Mouse (Mus musculus) liver, embryonic 12.5 days (tissue): Measurements from ENCODE around the gene Gm9958. TPM values are rescaled to one million over a fixed set of nuclear protein-coding genes. Genes with fewer than 3 reads are reported as not detected.

Source experiments
- ATAC-seq: fragments of 200-750 bp; cut with Nextera tagmentation; 2 replicates; pipeline ENCODE4 v1.8.0; 2017; ENCODE audit warnings: moderate number of reproducible peaks, mild to moderate bottlenecking, moderate library complexity
- H3K27ac ChIP-seq: fragments of 300-500 bp; sonication (generic); 2 replicates; pipeline ENCODE4 v1.5.1; 2016; ENCODE audit warnings: mild to moderate bottlenecking
- H3K27me3 ChIP-seq: fragments of 300-500 bp; sonication (generic); replicated peaks from 2 replicates; pipeline ENCODE4 v1.6.1; 2016; ENCODE audit warnings: mild to moderate bottlenecking, moderate library complexity
- H3K36me3 ChIP-seq: fragments of 300-500 bp; sonication (generic); 2 replicates; pipeline ENCODE4 v1.6.1; 2016; ENCODE audit warnings: mild to moderate bottlenecking, moderate library complexity
- H3K4me1 ChIP-seq: fragments of 300-500 bp; sonication (generic); 2 replicates; pipeline ENCODE4 v1.6.1; 2016
- H3K4me2 ChIP-seq: fragments of 300-500 bp; sonication (generic); 2 replicates; pipeline ENCODE4 v1.6.1; 2016; ENCODE audit warnings: mild to moderate bottlenecking, moderate library complexity
- H3K4me3 ChIP-seq: fragments of 300-500 bp; sonication (generic); 2 replicates; pipeline ENCODE4 v1.5.1; 2016; ENCODE audit warnings: mild to moderate bottlenecking, moderate library complexity
- H3K9ac ChIP-seq: fragments of 300-500 bp; sonication (generic); 2 replicates; pipeline ENCODE4 v1.6.1; 2016; ENCODE audit warnings: mild to moderate bottlenecking, moderate library complexity
- H3K9me3 ChIP-seq: fragments of 300-500 bp; sonication (generic); replicated peaks from 2 replicates; pipeline ENCODE4 v1.6.1; 2016; ENCODE audit warnings: mild to moderate bottlenecking, moderate library complexity
- WGBS: fragments of 180-500 bp; shearing (Covaris S2); methylation state at CpG from one replicate; pipeline ENCODE4 v1.1.7; 2016; ENCODE audit not compliant: insufficient replicate concordance; 5-methylcytosine and 5-hydroxymethylcytosine counted together
- polyA plus RNA-seq: library from polyadenylated mRNA; unstranded; fragments of >200 nt; fragmentation: Nextera tagmentation; extraction: Ambion mirVana; gene quantifications from 2 replicates; pipeline ENCODE4 v1.2.1, GENCODE M21; 2016

Gm9958 gene
- polyA plus RNA-seq, 1 experiment from 2014 or later, result 3.2 TPM

- peak; percentile 60 for ATAC-seq
- H3K4me1 ChIP-seq, result peaks cover 38% of the 10 kb centered on the region
Measured at GRCm38 (mm10) chr5:90365141-90365951, 1.7 kb upstream of the Gm9958 start.

DNA sequence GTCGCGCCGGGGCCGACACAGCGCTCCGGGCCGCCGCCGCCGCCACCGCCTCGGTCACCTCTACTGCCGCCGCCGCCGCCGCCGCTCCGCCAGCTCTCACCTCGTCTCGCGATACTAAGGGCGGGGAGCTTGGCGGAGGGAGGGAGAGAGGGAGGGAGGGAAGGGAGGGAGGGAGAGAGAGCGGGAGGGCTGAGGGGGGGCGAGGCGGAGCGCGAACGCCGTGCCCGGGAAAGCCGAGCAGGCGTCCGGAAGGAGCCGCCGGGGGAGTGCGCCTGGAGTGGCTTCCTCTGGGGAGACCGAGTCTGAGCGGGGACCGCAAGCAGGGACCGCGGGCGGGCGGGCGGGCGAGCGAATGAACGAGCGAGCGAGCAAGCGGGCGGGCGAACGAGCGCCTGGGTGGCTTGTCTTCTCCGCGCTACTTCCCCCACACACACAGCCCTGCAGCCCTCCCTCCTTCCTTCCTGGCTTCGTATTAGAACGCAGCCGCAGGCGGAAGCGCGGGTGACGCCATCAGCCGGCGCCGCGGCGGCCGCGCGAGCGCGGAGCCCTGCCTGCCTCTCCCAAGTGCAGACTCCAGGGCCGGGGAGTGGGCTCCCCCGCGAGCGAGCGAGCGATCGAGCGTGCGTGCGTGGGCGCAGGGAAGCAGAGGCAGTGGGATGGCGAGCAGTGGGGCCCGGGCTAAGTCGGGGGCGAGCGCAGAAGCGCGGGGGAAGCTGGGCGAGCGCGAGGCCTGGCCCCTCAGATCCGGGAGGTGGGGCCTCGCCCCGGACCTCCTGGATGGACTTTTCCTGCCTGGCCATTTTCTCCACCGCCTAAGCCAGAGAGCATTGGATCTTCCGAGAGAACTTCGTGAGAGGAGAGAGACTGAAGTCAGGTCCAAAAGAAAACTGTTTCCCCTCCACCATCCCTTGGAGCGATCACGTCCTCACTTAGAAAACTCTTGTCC lies 610 bp upstream of the Gm9958 start, which contains the start of gene Ankrd17:
Gene Ankrd17, minus strand, starts transcription at position 457 of the 946 bp plus-strand sequence.
- peak; percentile 88 for ATAC-seq
- Histone ChIP-seq H3K27me3 (no peaks in the 10 kb centered on the region), H3K9ac (peak within 1 kb of the TSS; percentile 98), H3K9me3 (no peaks in the 10 kb centered on the region), H3K27ac (peak within 1 kb of the TSS; percentile 98), H3K4me1 (peaks cover 34% of the 10 kb centered on the region), H3K4me3 (peak within 1 kb of the TSS; percentile 99), H3K36me3 (peaks cover 17% of the 10 kb centered on the region), H3K4me2 (peak within 1 kb of the TSS; percentile 83)
- WGBS, result 0% methylated on average over 56 of the region's 104 CpGs

More at GRCm38 (mm10) chr5:90365141-90365951, 1.7 kb upstream of the Gm9958 start:
- H3K27ac ChIP-seq, result peak overlapping the region; percentile 98
- no peaks in the 10 kb centered on the region for H3K27me3 ChIP-seq
- peak overlapping the region; percentile 98 for H3K9ac ChIP-seq
- H3K9me3 ChIP-seq, result no peaks in the 10 kb centered on the region
- H3K36me3 ChIP-seq, result peaks cover 22% of the 10 kb centered on the region
- WGBS, result under 1% methylated on average over 56 of the region's 61 CpGs
- H3K4me2 ChIP-seq, result peak overlapping the region; percentile 83
- peak overlapping the region; percentile 99 for H3K4me3 ChIP-seq

DNA sequence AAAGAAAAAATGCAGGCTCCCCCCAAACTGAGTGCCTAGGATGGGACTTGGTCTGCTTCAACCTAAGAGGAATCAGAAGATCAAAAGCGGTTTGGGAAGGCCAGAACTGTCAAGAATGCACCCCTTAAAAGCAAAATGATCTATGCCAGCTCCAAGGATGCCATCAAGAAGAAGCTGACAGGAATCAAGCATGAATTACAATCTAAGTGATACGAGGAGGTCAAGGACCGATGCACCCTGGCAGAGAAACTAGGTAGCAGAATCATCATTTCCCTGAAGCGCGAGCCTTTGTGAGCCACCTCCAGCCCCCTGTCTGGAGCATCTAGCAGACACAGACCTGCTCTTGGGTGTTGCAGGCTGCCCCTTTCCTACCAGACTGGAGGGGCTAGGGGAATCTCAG lies 3.4 kb downstream of the Gm9958 start:
- Histone ChIP-seq H3K4me3 (no peak overlapping the region), H3K27me3 (no peaks in the 10 kb centered on the region; the same call in 1 of the 2 replicates), H3K4me1 (peaks cover 9% of the 10 kb centered on the region), H3K27ac (no peak overlapping the region), H3K9ac (no peak overlapping the region), H3K36me3 (no peaks in the 10 kb centered on the region), H3K9me3 (no peaks in the 10 kb centered on the region), H3K4me2 (no peak overlapping the region)
- WGBS, result 82% methylated on average over 5 of the region's 5 CpGs
- ATAC-seq, result no peak

DNA sequence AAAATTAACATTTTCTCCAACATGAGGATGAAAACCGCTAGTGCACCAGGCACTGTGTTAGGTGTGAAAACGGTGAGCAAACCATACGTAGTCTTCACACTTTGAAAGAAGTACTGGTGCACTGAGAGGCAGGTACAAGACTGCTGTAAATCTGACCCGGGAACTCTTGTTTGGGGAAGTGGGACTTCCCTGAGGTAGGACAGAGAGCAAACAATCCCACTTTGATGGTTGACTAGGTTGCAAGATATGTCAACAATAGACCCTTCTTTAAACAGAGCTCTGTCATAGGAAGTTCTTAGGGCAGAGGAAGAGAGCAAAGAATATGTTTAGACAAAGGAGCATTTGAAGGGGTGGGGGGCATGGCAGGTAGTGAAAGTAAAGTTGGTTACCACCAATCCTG lies 6.7 kb downstream of the Gm9958 start:
- Histone ChIP-seq H3K9ac (no peak overlapping the region), H3K27ac (no peak overlapping the region), H3K9me3 (no peaks in the 10 kb centered on the region), H3K27me3 (no peaks in the 10 kb centered on the region; the same call in 1 of the 2 replicates), H3K36me3 (no peaks in the 10 kb centered on the region), H3K4me2 (no peak overlapping the region), H3K4me3 (no peak overlapping the region), H3K4me1 (no peaks in the 10 kb centered on the region)
- 70% methylated on average over 4 of the region's 4 CpGs for WGBS
- ATAC-seq, result peak; percentile 44; the same call in 1 of the 2 replicates

DNA sequence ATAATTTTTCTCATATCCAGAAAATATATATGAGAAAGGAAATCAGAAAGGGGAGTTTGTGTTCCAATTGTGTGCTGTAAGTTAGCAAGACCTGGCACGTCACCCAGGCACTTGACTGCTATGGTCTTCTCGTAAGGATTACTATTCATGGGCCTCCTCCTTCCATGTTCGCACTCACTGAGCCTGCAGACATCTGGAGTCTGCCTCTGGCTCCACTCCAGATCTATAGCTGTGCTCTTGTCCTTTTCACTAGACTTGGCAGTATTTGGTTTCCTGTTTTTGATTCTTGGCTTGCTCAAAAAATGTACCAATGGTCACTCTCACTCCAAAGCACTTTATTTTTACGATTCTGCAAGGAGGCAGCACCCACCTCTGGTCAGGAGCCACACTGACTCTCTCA lies 14.5 kb downstream of the Gm9958 start:
- H3K9ac ChIP-seq, result no peak overlapping the region
- H3K4me3 ChIP-seq, result no peak overlapping the region
- H3K27me3 ChIP-seq, result no peaks in the 10 kb centered on the region; the same call in 1 of the 2 replicates
- 62% methylated on average over 4 of the region's 4 CpGs for WGBS
- no peak overlapping the region for H3K27ac ChIP-seq
- no peak for ATAC-seq
- H3K4me2 ChIP-seq, result no peak overlapping the region
- H3K9me3 ChIP-seq, result no peaks in the 10 kb centered on the region
- H3K36me3 ChIP-seq, result no peaks in the 10 kb centered on the region
- H3K4me1 ChIP-seq, result peaks cover 5% of the 10 kb centered on the region; the same call in 1 of the 2 replicates

DNA sequence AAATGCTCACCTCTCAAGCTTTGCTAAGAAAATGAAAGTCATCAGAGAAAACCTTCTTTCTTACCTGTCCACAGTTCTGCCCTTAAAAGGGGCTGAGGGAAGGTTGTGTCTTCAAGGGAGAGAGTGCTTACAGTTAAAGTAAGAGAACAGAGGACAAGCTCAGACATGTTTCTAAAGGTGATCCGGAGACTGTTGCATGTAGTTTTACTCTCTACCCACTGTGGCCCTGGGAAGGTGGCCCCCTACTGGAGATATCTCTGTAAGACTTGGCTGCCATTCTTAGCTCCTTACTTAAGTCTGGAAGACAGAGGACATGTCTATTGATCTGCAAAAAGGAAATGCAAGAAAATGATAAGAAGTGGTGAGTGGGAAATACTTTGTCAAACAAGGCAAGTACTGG lies 16.1 kb downstream of the Gm9958 start:
- Histone ChIP-seq H3K27ac (no peak overlapping the region), H3K36me3 (no peaks in the 10 kb centered on the region), H3K9me3 (no peaks in the 10 kb centered on the region), H3K4me3 (no peak overlapping the region), H3K4me1 (peaks cover 5% of the 10 kb centered on the region; the same call in 1 of the 2 replicates), H3K27me3 (no peaks in the 10 kb centered on the region), H3K9ac (no peak overlapping the region), H3K4me2 (no peak overlapping the region)
- ATAC-seq, result no peak
- 24% methylated on average over 1 of the region's 1 CpGs for WGBS

- H3K36me3 ChIP-seq, result no peaks in the 10 kb centered on the region
- no peak overlapping the region for H3K4me3 ChIP-seq
- no peaks in the 10 kb centered on the region for H3K4me1 ChIP-seq
- H3K4me2 ChIP-seq, result no peak overlapping the region
- H3K9ac ChIP-seq, result no peak overlapping the region
- WGBS, result 47% methylated on average over 5 of the region's 5 CpGs
- H3K27me3 ChIP-seq, result no peaks in the 10 kb centered on the region
- ATAC-seq, result no peak
- H3K27ac ChIP-seq, result no peak overlapping the region
- no peaks in the 10 kb centered on the region for H3K9me3 ChIP-seq
Measured at GRCm38 (mm10) chr5:90393764-90394163, 26.8 kb downstream of the Gm9958 start.

DNA sequence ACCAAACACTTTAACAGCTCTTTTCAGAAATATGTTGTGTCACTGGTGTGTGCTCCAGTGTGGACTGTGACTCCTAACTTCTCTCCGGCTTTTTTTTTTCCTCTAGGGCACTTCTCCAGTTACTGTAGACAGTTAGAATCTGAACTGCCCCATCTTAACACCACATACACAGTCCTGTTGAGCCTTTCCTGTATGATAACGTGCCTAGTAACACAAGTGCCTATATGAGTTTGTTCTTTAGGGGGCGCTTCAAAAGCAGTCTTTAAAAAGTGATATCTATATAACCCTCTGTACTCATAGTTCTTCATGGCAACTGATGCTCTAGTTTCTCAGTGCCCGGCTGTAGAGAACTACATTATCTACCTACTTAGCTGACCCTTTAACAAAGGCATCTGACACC lies 27.3 kb downstream of the Gm9958 start:
- no peaks in the 10 kb centered on the region for H3K9me3 ChIP-seq
- no peak overlapping the region for H3K27ac ChIP-seq
- H3K4me1 ChIP-seq, result no peaks in the 10 kb centered on the region
- WGBS, result 48% methylated on average over 4 of the region's 4 CpGs
- H3K27me3 ChIP-seq, result no peaks in the 10 kb centered on the region
- H3K4me3 ChIP-seq, result no peak overlapping the region
- no peaks in the 10 kb centered on the region for H3K36me3 ChIP-seq
- ATAC-seq, result no peak
- no peak overlapping the region for H3K9ac ChIP-seq
- no peak overlapping the region for H3K4me2 ChIP-seq

GRCm38 (mm10) chr5:90396817-90397216 lies 29.8 kb downstream of the Gm9958 start:
- Histone ChIP-seq H3K4me2 (no peak overlapping the region), H3K36me3 (no peaks in the 10 kb centered on the region), H3K9ac (no peak overlapping the region), H3K4me3 (no peak overlapping the region), H3K27ac (no peak overlapping the region), H3K9me3 (no peaks in the 10 kb centered on the region), H3K27me3 (no peaks in the 10 kb centered on the region), H3K4me1 (no peaks in the 10 kb centered on the region)
- 65% methylated on average over 4 of the region's 4 CpGs for WGBS
- ATAC-seq, result no peak

DNA sequence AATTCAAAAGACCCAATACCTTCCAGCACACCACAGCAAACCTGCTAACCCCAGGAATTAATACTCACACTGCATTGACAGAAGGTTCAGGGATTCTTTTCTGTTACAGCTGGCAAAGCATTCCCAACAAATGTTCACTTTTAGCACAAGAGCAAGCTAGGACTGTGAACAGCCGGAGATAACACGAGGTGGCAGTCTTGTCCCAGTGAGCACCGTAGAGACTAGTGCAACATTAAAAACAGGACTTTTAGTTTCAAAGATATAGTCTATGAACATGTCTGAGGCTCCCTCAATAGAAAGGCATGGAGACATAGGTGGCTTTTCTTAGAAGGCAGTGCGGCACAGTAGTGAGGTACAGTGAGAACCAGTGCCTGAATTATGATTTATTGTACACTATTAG lies 38.2 kb downstream of the Gm9958 start:
- Histone ChIP-seq H3K4me1 (no peaks in the 10 kb centered on the region), H3K27me3 (no peaks in the 10 kb centered on the region), H3K9me3 (no peaks in the 10 kb centered on the region), H3K36me3 (no peaks in the 10 kb centered on the region), H3K4me3 (no peak overlapping the region), H3K9ac (no peak overlapping the region), H3K4me2 (no peak overlapping the region), H3K27ac (no peak overlapping the region)
- peak; percentile 32; the same call in 1 of the 2 replicates for ATAC-seq
- WGBS, result 75% methylated on average over 4 of the region's 4 CpGs

DNA sequence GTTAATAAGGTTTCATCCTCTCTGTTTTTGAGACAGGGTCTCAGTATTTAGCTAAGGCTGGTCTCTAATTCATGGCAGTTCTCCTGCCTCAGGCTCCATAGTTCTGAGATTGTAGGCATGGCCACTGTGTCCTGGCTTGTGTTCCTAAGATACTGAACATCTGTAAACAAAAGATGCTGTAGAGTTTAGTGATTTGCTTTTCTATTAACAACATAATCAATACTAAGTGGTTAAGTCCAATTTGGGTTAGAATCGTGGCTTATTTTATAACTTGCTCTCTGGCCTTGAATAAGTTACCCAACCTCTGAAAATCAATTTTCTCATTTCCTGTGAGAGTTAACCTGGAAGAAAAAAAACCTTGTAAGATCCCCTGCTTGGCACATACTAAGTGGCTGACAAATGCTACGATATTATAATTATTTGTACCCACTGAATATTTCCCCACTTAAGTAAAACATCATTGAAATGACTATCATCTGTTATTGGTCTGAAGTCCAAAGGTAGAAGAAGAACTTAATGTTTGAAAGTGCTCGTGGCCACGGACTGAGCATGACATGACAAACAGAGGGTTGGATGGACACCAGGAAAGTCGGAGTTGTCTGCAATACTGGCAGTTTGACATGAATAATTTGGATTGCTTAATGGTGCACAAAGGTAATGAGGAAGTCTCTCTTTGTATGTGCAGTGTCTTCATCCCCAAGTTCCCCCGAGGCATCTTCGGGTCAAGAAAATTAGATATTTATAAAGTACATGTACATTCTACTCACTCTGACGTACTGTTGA lies 47.3 kb downstream of the Gm9958 start:
- Histone ChIP-seq H3K4me2 (no peak overlapping the region), H3K27me3 (no peaks in the 10 kb centered on the region), H3K27ac (no peak overlapping the region), H3K4me3 (no peak overlapping the region), H3K9me3 (no peaks in the 10 kb centered on the region), H3K36me3 (no peaks in the 10 kb centered on the region), H3K4me1 (peaks cover 5% of the 10 kb centered on the region; the same call in 1 of the 2 replicates), H3K9ac (no peak overlapping the region)
- no peak for ATAC-seq
- WGBS, result 40% methylated on average over 8 of the region's 8 CpGs
